Mouse (Mus musculus) spleen, postnatal 36 days (tissue): ENCODE data around the gene Mycbpap.

ENCODE experiments used
- DNase-seq, 2 experiments: peaks; one replicate each; pipeline ENCODE4 v3.0.0; 2022; ENCODE audit warnings: low spot score in 2 of 2, mixed read lengths in 1 of 2

Mycbpap gene

DNA sequence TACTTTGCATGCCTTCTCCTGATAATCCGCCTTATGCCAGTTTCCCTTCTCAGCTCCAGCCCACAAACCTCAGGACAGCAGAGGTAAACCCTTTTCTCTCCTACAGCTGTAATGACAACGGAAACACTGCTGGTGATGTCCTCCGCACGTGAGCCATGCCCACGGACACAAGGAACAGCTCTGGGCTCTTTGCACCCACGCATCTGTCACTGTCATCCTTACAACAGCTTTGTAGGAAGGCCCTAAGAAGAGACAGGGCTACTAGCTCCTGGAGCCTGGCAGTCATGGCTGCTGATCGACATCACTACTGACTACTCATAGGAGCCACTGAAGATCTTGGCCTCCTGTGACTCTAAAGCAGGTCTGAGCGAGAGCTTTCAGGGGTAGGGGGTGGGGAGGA, 11.6 kb upstream of the Mycbpap start:
- DNase-seq = no peak

DNA sequence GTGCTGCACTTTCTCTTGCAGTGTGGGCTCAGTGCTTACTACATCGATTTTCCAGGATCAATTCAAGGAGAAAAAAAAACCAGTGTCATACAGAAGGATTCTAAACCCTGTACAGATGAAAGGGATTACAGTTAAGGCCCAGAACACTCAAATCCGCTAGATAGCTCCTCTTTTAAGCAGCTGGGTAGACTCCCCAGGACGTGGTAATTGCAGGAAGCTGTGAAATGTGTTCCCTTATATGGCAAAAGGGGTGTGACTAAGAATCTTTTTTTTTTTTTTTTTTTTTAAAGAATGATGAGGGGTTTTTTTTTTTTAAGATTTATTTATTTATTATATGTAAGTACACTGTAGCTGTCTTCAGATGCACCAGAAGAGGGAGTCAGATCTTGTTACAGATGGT, 7.3 kb upstream of the Mycbpap start:
- no peak for DNase-seq

DNA sequence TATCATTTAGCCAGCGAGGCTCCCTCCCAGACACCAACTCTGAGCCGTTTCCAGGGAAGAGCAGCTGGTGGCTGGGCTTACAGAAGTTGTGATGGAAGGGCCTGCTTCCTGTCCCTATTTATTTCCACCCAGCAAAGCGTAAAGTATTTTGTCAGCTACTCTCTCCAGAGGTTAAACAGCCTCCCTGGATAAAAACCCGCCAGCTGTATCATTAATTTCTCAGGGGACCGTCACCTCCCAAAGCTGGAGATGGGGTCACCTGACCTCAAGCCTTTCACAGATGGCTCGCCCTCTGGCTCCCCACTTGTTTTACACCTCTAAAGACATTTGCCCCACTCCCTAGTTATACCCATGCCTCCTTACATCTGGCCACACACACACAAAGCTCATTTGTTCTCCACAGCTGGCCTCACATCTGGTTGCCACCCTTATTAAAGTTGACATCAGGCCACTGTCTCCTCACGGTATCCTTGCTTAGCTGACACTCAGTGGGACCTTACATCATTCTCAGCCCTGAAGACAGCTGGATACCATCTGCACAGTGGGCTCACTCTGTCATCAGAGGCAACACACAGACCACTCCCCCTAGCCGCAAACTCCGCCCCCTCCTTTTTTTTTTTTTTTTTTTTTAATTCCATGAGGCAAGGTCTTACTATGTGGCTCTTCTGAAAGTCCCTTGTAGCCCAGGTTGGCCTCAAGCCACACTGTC, 4.8 kb upstream of the Mycbpap start:
- DNase-seq = no peak

DNA sequence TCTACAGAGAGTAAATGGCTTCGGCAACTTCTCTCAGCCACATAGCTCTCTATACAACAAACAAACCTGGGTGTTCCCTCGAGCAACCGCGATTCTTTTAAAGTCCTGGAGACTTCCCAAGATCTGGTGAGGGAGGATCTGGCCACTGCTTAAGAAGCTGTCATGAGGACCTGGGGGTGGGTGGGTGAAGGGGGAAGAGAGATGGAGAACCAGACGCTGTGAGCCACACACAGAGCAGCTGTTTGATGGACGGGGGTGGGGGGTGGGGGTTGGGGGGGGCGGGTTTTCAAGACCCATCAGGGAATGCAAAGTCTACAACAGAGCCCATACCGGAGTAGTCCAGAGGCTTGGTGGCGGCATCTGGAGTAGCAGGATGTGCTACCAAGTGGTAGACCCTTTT, 8.1 kb downstream of the Mycbpap start:
- no peak for DNase-seq

DNA sequence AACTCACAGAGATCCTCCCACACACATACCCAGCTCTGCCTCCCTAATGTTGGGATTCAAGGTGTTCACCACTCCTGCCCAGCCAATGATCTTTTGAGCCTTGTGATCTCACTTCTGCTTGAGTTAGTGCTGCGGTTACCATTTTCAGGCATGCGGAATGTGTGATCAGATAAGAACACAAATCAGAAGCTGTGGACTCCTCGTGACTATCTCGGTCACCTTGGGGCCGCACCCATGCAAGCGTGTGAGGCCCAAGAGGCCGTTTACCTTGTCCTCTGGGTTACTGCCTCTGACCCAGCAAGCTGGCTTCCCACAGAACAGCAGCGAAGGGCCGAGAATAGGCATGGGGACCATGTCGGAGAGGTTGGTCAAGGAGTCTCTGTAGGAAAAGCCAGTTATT, 12.6 kb downstream of the Mycbpap start:
- DNase-seq = no peak

DNA sequence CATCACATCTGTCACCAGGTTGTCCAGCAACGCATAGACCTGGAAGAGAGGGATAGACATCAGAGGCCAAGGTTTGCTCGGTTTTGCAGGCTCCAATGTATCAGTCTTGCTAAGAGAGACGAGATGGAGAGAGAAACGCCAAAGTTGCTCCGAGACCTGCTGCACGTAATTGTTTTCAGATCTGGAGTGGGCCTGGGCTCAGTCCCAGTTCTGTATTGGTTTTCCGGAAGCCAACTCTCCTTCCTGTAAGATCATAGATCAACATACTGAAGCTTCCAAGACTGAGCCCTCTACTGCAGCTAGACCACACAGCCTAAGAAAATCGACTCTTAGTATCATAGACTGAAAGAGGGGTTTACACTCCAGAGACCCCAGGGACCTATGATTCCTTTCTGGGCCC, 20.1 kb downstream of the Mycbpap start:
- DNase-seq = no peak

DNA sequence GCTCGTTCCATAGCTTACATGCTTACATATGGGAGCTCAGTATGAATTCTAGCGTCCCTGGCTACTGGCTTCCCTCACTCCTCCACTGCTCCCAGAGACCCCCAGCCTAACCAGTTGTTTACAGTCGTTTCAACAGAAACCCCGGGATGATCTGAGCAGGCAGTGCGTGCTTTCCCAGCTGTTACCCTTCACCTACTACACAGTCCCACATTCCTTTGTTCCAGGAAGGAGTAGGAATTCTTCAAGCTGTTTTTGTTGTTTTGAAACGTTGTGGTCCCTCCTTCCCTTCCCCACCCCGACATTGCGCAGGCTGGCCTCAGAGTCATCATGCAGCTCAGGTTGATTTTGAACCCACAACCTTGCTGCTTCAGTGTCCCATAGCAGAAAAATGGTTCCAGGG, 21.2 kb downstream of the Mycbpap start:
- DNase-seq = no peak

DNA sequence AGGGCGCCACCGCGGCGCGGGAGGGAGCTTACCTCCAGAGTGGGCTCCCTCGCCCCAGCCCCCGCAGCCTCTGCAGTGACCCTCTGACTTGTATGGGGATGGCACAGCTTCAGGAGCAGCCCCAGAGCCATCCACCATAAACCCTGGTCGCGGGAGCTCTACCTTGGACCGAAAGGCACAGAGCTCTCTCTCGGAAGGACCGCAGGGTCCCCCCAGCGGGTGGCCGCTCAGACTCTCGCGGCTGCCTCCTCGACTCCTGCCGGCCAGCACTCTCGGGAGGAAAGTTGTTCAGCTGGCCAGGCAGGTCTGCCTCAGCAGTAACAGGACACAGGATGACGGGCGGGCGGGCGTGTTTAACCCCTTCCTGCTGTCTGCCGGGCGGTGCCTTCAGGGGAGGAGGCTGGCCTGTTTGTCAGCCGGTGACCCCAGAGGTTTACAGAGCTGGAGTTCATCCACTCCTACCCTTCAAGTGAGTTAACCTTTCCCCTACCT, 21.8 kb downstream of the Mycbpap start, which contains the start of gene Epn3:
Gene Epn3, minus strand, starts transcription at position 314 of the 492 bp plus-strand sequence.
- DNase-seq = no peak

DNA sequence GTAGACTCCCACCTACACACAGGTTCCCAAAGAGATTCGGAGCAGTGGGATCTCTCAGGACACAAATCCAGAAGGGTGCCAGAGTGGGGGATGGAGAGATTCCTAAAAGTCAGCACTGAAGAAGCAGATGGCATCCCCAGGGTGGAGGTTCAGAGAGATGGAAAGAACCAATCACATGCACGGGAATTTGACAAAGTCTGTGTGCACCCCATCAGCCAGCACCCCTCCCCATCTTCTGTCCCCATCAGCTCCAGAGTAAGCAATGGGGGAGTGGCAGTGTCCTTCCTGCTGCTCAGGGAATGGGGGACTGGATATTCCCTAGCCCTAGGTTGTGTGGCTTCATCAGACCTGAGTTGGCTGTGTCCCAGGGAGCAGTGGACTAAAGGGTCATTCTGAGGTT, 22.5 kb downstream of the Mycbpap start:
- no peak for DNase-seq

DNA sequence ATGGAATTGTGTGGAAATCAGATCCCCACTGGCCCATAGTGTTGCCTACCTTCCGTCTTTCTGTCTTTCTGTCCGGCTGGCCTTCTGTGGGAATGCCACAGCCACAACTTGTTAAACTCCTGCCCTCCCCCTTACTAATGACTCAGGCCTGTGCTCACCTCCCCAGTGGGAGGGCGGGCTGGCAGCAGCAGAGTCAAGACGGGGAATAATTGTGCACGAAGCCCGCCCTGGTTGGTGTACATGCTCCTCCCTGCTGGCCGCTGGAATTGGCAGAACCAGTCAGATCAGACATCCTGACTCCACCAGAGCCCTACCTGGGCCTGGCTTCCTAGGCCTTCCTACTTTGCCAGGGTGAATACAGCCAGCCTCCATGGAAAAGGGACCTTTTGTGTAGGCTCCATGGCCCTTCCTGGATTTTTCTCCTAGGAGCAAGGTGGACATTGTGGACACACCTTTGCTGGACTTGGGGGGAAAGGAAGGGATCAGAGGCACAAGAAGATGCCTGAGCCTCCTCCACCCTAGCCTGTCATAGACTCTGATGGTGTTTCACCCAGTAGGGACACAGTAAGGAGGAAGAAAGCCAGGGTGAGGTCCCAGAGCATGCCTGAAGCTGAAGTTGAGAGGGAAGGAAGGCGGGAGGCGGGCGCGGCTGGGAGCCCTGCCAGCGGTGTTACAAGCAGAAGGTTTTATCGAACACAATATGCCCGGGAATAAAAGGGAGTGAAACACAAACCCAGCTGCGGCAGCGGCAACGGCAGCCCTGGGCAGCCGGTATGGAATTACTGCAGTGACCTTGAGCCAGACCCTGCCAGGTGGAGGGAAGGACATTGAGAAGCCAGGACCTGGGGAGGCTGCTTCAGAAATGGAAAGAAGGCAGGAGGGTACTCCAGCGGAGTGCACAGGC, 23.2 kb downstream of the Mycbpap start:
- no peak for DNase-seq

DNA sequence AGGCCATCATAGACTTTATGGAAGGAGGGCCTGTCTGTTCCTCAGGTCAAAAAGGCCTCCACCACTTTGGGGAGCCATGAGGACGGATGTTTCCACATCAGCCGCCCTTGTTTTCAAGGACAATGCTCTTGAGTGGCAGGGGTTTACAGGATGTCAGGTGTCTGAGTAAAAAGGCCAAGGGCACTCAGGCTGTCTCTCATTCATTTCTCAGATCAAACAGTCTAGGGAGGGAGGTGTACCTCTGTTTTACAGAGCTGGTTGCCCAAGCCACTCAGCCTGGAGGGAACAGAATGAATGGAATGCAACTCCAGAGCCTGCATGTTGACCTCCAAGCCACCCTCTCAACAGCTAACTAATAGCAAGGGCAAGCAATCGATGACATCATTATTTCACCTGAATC, 26.1 kb downstream of the Mycbpap start:
- DNase-seq = no peak

DNA sequence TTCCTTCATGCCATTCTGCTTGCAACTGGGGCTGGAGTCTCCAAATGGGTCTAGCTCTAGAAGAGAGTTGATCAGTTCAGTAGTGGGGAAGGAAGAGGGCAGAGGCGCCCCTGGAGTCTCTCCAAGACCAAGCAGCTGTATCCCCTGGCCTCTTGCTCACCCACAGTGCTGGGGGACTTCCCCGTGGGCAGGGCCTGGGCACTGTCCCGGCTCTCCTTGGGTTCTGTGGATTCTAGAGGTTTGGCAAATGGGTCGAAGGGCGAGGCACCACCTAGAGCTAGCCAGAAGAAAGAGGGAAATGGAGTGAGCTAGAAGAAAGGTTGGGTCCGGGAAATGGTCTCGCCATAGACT, 29.8 kb downstream of the Mycbpap start:
- DNase-seq = no peak

DNA sequence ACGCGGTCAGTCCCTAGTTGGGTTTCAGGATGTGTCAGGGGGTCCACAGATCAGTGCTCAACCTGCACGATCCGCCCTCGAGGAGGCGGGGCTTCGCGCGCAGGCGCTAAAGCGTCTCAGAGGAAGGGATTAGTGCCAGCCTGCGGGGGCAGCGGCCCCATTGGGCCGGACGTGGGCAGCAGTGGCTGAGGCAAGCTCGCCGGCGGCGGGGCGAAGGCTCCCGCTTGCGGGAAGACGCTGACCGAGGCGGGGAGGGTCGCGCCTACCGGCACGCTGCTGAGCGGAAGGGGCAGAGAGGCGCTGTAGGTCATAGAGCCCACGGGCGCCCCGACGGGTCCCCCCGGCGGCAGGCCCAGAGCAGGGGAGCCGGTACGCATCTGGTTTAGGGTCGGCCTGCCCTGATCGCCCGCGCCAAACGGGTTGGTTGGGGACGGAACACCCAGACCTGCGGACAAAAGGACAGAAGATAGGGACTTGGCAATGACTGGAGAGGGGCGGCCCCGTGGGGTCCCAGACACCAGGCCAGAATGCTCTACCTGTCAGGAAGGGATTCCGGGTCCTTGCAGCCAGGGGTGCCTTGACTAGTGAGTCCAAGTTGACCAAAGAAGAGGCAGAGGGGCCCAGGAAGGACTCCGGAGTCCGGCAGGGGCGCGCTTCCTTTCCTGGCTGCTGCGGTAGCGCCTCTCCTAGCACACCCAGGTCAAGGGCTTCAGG, 30.4 kb downstream of the Mycbpap start:
- DNase-seq = no peak

DNA sequence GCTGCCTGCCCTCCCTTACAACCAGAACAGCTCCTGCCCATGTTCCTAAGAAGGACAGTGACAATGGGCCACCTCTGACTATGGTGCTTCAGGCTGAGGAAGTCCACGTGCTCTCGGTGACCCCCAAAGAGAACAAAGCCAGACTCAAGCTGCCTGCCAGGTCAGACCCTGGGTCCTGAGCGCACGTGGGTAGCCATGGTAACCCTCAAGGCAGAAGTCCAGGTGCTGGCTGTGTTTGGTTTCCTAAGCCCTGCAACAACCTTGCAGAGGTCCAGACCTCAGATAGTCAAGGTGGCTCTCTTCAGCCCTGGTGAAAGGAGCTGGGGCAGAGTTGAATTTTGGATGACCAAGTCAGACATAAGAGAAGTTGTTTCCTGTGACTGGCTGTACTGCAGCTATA, 31.8 kb downstream of the Mycbpap start:
- DNase-seq = no peak

DNA sequence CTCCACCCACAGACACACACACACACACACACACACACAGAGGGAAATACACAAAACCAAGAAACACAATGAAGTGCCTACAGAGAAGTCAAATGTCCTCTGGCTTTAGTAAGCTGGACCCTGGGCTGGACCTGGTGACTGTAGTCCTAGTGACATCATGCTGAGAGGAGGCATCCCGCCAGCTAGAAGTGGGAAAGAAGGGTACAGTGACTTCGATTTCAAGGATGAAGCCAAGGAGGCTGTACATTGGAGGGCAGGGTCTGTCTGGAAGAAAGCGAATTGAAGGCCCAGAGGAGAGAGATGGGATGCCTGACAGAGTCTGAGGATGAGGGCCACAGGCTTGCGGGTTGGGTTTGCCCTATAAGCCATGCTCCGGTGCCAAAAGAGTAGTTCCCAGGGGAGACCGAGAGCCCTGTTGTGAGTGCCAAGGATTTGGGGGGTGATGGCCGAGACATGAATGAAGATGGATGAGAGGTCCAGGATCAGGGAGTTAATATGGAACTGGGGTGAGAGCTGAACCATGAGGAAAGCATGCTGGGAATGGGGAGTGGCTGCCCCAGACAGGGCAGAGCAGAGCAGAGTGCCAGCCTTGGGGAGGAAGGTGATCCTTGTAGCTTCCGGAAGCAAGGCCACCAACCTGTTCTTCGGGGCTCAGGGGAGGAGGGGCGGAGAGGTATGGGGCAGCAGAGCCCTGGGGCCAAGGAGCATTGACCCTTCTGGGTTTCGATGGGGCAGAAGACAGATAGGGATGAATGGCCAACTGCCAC, 32.6 kb downstream of the Mycbpap start:
- no peak for DNase-seq

DNA sequence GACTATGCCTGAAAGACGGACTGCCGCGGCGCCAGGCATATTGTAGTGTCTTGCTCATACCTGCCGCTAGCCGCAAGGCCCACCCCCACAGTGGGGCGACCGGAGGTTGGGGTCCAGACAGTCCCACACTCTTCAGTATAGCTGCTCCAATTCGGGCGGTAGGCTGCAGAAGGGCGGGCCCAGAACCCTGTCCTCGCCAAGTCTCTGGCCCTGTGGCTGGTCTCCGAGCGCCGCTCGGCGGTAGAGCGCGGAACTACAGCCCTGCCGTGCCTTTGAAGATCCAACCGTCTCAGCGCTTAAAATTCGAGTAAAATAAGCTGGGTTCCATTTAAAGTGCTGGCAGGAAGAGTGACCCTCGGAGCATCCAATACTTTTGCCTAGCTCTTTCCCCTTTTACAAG, 35.5 kb downstream of the Mycbpap start, which contains the start of gene Spata20:
Gene Spata20, minus strand, starts transcription at position 179 of the 400 bp plus-strand sequence.
- peak; percentile 37 to 49 for DNase-seq

DNA sequence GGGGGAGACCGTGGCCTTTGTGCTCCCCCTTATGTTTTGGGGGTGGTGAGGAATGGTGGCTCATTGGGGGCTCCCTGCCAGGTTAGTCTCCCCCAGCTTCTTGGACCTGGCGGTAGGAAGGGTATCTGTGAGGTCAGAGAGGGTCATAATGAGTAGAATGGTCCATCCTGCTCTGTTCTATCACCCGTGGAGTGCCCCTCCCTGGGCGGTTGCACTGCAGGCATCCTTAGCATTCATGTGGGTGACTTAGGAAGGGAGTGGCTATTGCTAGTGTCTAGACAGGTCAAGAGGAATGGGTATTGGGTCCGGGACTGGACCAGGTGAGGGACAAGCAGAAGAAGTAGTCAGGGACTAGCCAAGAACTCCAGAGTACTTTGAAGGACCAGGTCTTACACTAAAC, 36.3 kb downstream of the Mycbpap start:
- DNase-seq = no peak

DNA sequence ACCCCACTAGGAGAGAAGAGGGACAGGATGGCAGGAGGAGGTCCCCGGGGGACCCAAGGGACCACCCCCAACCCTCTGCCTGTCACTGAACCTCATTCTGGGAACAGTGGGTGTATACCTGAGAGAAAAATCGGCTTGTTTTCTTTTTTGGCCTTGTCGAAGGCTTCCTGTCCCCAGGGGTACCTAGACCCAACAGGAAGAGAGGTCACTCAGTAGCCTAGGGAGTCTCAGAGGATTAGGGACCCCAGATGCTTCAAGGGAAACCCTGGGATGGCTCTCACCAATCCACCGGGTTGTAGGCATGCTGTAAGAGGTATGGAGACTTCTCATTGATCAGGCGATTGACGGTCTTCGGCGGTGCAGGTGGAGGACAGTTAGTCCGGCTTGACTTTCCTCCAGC, 36.9 kb downstream of the Mycbpap start:
- no peak for DNase-seq

DNA sequence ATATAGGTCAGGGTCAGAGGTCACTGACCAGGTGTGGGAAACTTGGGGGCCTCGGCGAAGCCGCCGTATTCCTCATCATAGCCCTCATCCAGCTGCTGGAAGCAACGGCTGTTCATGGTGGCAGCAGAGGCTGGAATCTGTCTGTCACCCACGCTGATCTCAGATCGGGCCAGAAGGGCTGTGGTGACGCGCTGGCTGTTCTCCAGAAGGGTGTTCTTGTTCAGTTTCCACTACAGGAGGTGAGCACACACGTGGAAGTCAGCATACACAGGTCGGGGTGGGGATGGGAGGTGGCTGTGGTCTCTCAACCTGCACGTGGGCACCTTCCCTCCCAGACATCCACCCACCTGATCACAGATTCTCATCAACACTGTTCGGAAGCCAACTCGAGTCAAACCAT, 37.6 kb downstream of the Mycbpap start:
- DNase-seq = no peak

DNA sequence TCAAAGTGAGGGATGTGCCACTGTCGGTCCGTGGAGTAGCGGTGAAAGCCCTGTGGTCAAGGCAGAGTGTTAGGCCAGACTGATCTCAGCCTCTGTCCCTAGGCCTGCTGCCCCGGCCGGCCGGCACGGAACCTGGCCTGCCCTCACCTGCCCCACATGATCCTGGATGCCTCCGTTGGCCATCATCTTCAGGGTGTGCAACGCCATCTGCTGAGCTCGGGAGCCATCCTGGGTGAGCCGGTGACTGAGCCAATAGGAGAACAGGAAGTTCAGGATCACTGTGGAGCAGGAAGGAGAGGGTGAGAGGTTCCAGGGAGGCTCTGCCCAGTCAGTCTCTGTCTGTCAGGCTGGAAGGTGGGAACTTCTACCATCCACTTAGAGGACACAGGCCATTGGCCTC, 38.1 kb downstream of the Mycbpap start:
- no peak for DNase-seq

DNA sequence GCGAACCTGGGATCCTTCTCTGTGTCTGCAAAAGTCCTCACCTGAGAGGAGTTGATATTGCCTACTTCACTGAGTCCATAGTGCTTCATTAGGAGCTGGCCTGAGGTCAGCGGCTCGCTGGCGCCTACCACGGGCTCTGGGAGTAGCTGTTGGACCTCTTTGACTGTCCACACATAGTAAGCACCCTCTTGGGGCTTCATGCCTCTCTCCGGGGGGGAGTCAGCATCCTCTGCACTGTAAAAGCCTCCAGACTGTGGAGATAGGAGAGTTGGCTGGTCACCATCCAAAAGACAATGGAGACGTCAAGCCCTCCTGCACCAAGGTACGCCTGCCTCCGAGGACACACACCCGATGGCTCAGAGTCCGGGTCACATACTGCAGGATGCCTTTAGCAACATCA, 38.8 kb downstream of the Mycbpap start:
- DNase-seq = no peak

DNA sequence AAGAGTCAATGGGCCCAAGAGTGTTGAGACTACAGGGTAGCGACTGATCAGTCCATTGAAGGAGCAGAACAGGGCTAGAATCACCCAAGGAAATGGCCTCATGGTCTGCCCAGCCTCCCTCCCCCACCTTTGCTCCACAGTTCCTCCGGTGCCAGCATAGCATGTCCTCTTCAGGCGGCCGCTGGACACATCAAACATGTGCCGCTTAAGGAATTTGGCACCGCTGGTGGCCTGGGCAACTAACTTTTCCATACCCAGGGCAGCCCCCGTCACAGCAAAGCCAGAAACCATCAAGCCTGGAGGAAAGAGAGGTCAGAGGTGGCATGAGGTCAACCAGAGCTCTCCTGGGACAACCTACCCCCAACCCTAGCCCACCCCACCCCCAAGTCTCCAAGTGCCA, 39.6 kb downstream of the Mycbpap start:
- no peak for DNase-seq
